Mouse (Mus musculus): Measurements from ENCODE around the gene Hipk1. TPM values are rescaled to one million over a fixed set of nuclear protein-coding genes. Genes with fewer than 3 reads are reported as not detected.

Gene Hipk1
- polyA plus RNA-seq, 1 experiment from 2014 or later = 29.3 TPM

DNA sequence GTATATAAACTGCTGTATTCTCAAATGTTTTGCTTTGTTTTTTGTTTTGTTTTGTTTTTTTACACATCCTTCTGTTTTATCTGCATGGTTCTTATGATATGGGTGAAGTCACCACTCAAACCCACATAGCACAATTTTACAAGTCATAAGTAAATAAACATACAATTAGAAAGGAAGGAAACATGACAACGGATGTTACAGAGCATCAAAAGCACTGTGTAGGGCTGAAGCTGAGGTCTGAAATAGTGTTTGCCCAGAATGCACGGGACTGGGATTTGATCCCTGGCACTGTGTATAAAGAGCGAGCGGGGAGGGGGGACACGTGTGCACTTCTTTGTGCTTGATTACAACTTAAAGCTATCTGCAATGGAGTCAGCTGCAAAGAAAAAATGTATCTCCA, 10.6 kb downstream of the Hipk1 start:
- Histone ChIP-seq H3K27ac (no peak overlapping the region), H3K36me3 (ENCODE audit: inconsistent target) (peaks cover 15% of the 10 kb centered on the region; the same call in 1 of the 2 replicates), H3K79me2 (ENCODE audit: inconsistent target) (peaks cover 100% of the 10 kb centered on the region), H3K4me3 (ENCODE audit: inconsistent target) (no peak overlapping the region)
- 75% methylated on average over 5 of the region's 5 CpGs for WGBS (ENCODE audit: missing documents)

DNA sequence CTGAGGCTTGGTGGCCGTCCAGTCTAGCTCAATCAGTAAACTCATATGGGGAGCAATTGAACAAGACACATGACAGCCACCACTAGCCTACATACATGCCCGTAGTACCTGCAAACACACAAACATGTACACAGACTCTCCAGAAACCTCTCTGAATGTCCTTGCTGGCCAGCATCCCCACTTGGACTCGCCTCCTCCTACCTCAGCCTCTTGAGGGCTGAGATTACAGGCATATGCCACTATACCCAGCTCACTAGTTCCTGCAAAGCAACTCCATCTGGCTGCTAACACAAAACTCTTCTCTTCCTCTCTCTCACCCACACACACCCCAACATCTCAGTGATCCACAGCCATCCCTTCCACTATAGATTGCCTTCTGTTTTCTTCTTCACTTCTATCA, 11.1 kb downstream of the Hipk1 start:
- Histone ChIP-seq H3K4me3 (ENCODE audit: inconsistent target) (no peak overlapping the region), H3K27ac (no peak overlapping the region), H3K79me2 (ENCODE audit: inconsistent target) (peaks cover 100% of the 10 kb centered on the region), H3K36me3 (ENCODE audit: inconsistent target) (peaks cover 15% of the 10 kb centered on the region; the same call in 1 of the 2 replicates)
- 90% methylated on average over 3 of the region's 3 CpGs for WGBS (ENCODE audit: missing documents)

DNA sequence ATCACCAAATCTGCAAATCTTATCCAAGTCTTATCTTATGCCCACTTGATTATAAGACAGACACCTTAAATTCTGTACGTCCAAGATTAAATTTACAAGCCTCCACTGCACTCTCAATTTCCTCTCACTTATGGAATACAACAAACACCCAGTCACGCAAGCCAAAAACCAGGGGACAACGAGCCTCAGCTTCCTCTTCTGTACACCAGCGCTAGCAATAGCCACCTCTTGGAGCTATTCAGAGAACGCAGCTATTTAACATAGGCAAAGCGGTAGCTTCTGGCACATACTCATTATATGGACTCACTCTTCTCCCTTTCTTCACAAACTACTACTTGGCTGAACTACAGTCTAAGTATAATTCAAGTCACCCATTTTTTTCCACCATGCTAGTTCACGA, 12.2 kb downstream of the Hipk1 start:
- WGBS (ENCODE audit: missing documents) = 11% methylated on average over 7 of the region's 7 CpGs
- Histone ChIP-seq H3K27ac (no peak overlapping the region), H3K36me3 (ENCODE audit: inconsistent target) (peaks cover 15% of the 10 kb centered on the region; the same call in 1 of the 2 replicates), H3K4me3 (ENCODE audit: inconsistent target) (no peak overlapping the region), H3K79me2 (ENCODE audit: inconsistent target) (peaks cover 100% of the 10 kb centered on the region)

GRCm38 (mm10) chr3:103778660-103779059, 12.7 kb downstream of the Hipk1 start:
- Histone ChIP-seq H3K79me2 (ENCODE audit: inconsistent target) (peaks cover 100% of the 10 kb centered on the region), H3K27ac (no peak overlapping the region), H3K4me3 (ENCODE audit: inconsistent target) (no peak overlapping the region), H3K36me3 (ENCODE audit: inconsistent target) (peaks cover 15% of the 10 kb centered on the region; the same call in 1 of the 2 replicates)
- WGBS (ENCODE audit: missing documents) = 23% methylated on average over 6 of the region's 6 CpGs

- WGBS (ENCODE audit: missing documents) = 56% methylated on average over 11 of the region's 11 CpGs
- Histone ChIP-seq H3K79me2 (ENCODE audit: inconsistent target) (peaks cover 100% of the 10 kb centered on the region), H3K4me3 (ENCODE audit: inconsistent target) (no peak overlapping the region), H3K27ac (no peak overlapping the region), H3K36me3 (ENCODE audit: inconsistent target) (peaks cover 15% of the 10 kb centered on the region; the same call in 1 of the 2 replicates)
Observed at GRCm38 (mm10) chr3:103777940-103778339, 13.4 kb downstream of the Hipk1 start.

GRCm38 (mm10) chr3:103774009-103774408, 17.4 kb downstream of the Hipk1 start:
- H3K79me2 ChIP-seq (ENCODE audit: inconsistent target) = peaks cover 100% of the 10 kb centered on the region
- no peak overlapping the region for H3K27ac ChIP-seq
- no peak overlapping the region for H3K4me3 ChIP-seq (ENCODE audit: inconsistent target)
- H3K36me3 ChIP-seq (ENCODE audit: inconsistent target) = peaks cover 25% of the 10 kb centered on the region; the same call in 1 of the 2 replicates
- WGBS (ENCODE audit: missing documents) = 34% methylated on average over 12 of the region's 15 CpGs

GRCm38 (mm10) chr3:103773508-103773907, 17.9 kb downstream of the Hipk1 start:
- Histone ChIP-seq H3K4me3 (ENCODE audit: inconsistent target) (no peak overlapping the region), H3K36me3 (ENCODE audit: inconsistent target) (peaks cover 30% of the 10 kb centered on the region)
- 13% methylated on average over 3 of the region's 3 CpGs for WGBS (ENCODE audit: missing documents)

GRCm38 (mm10) chr3:103772846-103773245, 18.5 kb downstream of the Hipk1 start:
- WGBS (ENCODE audit: missing documents) = 0% methylated on average over 4 of the region's 4 CpGs
- Histone ChIP-seq H3K27ac (no peak overlapping the region), H3K79me2 (ENCODE audit: inconsistent target) (peaks cover 100% of the 10 kb centered on the region), H3K36me3 (ENCODE audit: inconsistent target) (peaks cover 36% of the 10 kb centered on the region), H3K4me3 (ENCODE audit: inconsistent target) (no peak overlapping the region)

More at GRCm38 (mm10) chr3:103773508-103773907, 17.9 kb downstream of the Hipk1 start:
- H3K79me2 ChIP-seq (ENCODE audit: inconsistent target) = peaks cover 100% of the 10 kb centered on the region
- H3K27ac ChIP-seq = no peak overlapping the region

- 41% methylated on average over 9 of the region's 9 CpGs for WGBS (ENCODE audit: missing documents)
- no peak overlapping the region for H3K27ac ChIP-seq
- H3K79me2 ChIP-seq (ENCODE audit: inconsistent target) = peaks cover 100% of the 10 kb centered on the region
- H3K36me3 ChIP-seq (ENCODE audit: inconsistent target) = peaks cover 29% of the 10 kb centered on the region
- H3K4me3 ChIP-seq (ENCODE audit: inconsistent target) = no peak overlapping the region
Observed at GRCm38 (mm10) chr3:103771531-103772130, 19.7 kb downstream of the Hipk1 start.

DNA sequence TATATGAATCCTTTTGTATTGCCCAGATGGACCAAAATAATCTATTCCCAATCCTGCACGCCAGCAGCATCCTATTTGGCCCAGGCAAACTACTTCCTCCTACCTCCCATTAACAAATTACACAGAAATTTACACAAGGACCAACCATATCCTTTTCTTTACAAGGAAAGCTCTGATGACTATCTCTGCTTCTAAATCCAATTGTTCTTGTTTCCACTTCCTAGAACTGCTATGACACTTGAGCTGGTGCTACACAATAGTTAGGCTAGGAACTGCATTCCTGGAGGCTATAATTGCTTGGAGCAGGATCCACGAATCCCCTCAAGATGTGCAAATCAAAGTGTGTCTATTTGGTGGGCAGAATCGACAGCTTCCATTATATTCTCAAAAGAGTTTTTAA, 24.6 kb downstream of the Hipk1 start:
- peaks cover 81% of the 10 kb centered on the region for H3K79me2 ChIP-seq (ENCODE audit: inconsistent target)
- H3K4me3 ChIP-seq (ENCODE audit: inconsistent target) = no peak overlapping the region
- 83% methylated on average over 3 of the region's 3 CpGs for WGBS (ENCODE audit: missing documents)
- H3K36me3 ChIP-seq (ENCODE audit: inconsistent target) = peaks cover 68% of the 10 kb centered on the region
- no peak overlapping the region for H3K27ac ChIP-seq

DNA sequence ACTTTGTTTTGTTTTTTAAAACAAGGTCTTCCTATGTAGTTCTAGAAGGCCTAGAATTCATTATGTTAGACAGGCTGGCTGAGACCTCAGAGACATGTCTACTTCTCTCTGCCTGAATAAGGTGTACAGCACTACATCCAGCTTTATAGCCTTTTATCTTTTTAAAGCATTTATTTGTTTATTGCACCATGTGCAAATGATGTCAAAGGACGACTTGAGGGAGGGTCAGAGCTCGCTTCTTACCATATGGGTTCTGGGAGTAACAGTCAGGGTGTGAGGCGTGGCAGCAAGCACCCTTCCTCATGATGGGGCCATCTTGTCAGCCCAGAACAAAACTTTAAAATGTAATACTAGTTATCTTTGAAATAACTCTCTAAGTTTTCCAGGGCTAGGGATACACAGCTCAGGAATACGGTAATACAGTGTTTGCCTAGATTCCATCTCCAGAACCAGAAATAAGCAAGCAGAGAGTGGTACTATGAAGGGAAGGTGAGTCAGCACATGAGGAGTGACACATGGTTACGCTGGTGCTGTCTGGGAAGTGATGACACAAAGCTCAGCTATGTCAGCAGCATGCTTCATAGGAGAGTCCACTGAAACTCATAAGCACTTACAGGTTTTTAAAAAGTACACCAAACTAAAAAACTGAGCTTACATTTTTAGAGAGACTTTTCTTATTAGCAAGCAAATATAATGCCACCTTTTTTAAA, 31.9 kb downstream of the Hipk1 start:
- Histone ChIP-seq H3K4me3 (ENCODE audit: inconsistent target) (no peak overlapping the region), H3K36me3 (ENCODE audit: inconsistent target) (peaks cover 95% of the 10 kb centered on the region), H3K79me2 (ENCODE audit: inconsistent target) (peaks cover 7% of the 10 kb centered on the region), H3K27ac (no peak overlapping the region)
- 88% methylated on average over 5 of the region's 5 CpGs for whole genome bisulfite sequencing (ENCODE audit: missing documents)

GRCm38 (mm10) chr3:103758456-103758855, 32.9 kb downstream of the Hipk1 start:
- Histone ChIP-seq H3K79me2 (ENCODE audit: inconsistent target) (no peaks in the 10 kb centered on the region), H3K36me3 (ENCODE audit: inconsistent target) (peaks cover 95% of the 10 kb centered on the region), H3K4me3 (ENCODE audit: inconsistent target) (no peak overlapping the region), H3K27ac (no peak overlapping the region)
- 91% methylated on average over 7 of the region's 7 CpGs for WGBS (ENCODE audit: missing documents)

DNA sequence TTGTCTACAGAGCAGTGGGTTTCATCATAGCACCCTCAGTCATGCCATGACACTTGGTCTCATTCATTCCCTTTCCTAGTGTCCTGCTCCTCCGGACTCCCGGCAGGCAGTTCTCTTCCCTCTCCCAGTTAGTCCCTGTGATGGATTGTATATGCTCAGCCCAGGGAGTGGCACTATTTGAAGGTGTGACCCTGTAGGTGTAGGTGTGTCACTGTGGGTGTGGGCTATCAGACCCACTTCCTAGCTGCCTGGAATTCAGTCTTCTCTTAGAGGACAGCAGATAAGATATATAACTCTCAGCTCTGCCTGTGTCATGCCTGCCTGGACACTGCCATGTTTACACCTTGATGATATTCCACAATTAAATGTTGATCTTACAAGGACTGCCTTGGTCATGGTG, 34.4 kb downstream of the Hipk1 start:
- Histone ChIP-seq H3K4me3 (ENCODE audit: inconsistent target) (no peak overlapping the region), H3K36me3 (ENCODE audit: inconsistent target) (peaks cover 92% of the 10 kb centered on the region), H3K27ac (no peak overlapping the region), H3K79me2 (ENCODE audit: inconsistent target) (no peaks in the 10 kb centered on the region)
- 93% methylated on average over 2 of the region's 2 CpGs for WGBS (ENCODE audit: missing documents)

GRCm38 (mm10) chr3:103755351-103755750, 36.0 kb downstream of the Hipk1 start:
- Histone ChIP-seq H3K27ac (no peak overlapping the region), H3K4me3 (ENCODE audit: inconsistent target) (no peak overlapping the region), H3K36me3 (ENCODE audit: inconsistent target) (peaks cover 98% of the 10 kb centered on the region), H3K79me2 (ENCODE audit: inconsistent target) (no peaks in the 10 kb centered on the region)
- WGBS (ENCODE audit: missing documents) = 94% methylated on average over 3 of the region's 3 CpGs

- H3K27ac ChIP-seq = no peak overlapping the region
- peaks cover 97% of the 10 kb centered on the region for H3K36me3 ChIP-seq (ENCODE audit: inconsistent target)
- 88% methylated on average over 2 of the region's 2 CpGs for WGBS (ENCODE audit: missing documents)
- H3K4me3 ChIP-seq (ENCODE audit: inconsistent target) = no peak overlapping the region
- H3K79me2 ChIP-seq (ENCODE audit: inconsistent target) = no peaks in the 10 kb centered on the region
Observed at GRCm38 (mm10) chr3:103751558-103751957, 39.8 kb downstream of the Hipk1 start.
